Mouse (Mus musculus): Measurements from ENCODE around the gene Prf1.

- TF ChIP-seq EP300 (optimal IDR thresholded peaks at IDR 0.05) (no peak), CTCF (IDR thresholded peaks at IDR 0.05; ENCODE audit: low read depth) (no peak)
Observed at GRCm38 (mm10) chr10:61315324-61315880, 17.8 kb downstream of the Prf1 start.

Measured in stomach, postnatal 0 days (tissue).